Mouse (Mus musculus) G1E (cell line): ENCODE results near the gene Mettl14.

Source experiments
- CTCF ChIP-seq: IDR thresholded peaks from 2 replicates; pipeline ENCODE4 v1.5.1; 2012; ENCODE audit warnings: low read depth, low read length, inconsistent platforms, mixed read lengths
- GATA1 ChIP-seq: IDR thresholded peaks from 2 replicates; pipeline ENCODE4 v1.6.1; 2012; ENCODE audit warnings: borderline replicate concordance, low read length, inconsistent platforms, mixed read lengths
- TAL1 ChIP-seq: conservative IDR thresholded peaks from 2 replicates; pipeline ENCODE4 v1.6.1; 2012; ENCODE audit warnings: low read depth, low read length, inconsistent platforms, mixed read lengths

DNA sequence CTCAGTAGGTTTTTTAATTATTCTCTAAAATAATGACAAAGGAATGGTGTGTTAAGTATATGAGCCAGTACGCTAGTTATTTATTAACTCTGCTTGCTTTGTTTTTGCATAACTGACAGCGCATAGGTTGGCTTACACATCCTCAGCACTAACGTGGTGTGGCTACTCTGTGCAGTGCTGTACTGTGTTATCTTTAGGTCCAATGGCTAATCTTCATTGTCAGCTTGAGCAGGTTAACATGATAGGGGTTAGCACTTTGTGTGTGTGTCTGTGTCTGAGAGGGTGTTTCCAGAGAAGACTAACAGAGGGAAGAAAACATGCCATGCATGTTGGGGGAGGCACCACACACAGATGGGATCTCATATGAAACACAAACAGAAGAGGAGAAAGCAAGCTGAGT, 19.0 kb upstream of the Mettl14 start:
- TF ChIP-seq CTCF (no peak), TAL1 (no peak), GATA1 (no peak)
